Mouse (Mus musculus) embryonic fibroblast, embryonic 13.5 days (primary cell): ENCODE results near the gene Bgn.

ENCODE experiments used
- CTCF ChIP-seq: IDR thresholded peaks from 2 replicates; pipeline ENCODE4 v1.5.1; 2011; ENCODE audit warnings: mild to moderate bottlenecking, control low read depth, low read length, moderate library complexity, borderline replicate concordance; ENCODE audit not compliant: insufficient read depth
- POLR2A ChIP-seq: IDR thresholded peaks from 2 replicates; pipeline ENCODE4 v1.6.1; 2011; ENCODE audit warnings: low read depth, mild to moderate bottlenecking, control low read depth, low read length, moderate library complexity

GRCm38 (mm10) chrX:73483484-73483810, at the start of gene Bgn:
- TF ChIP-seq CTCF (no peak), POLR2A (no peak)
